Mouse (Mus musculus) urinary bladder, postnatal 14 days (tissue): Measurements from ENCODE around the gene 4933411K16Rik.
"Not testable (repeated sequence)": the region's sequence is repeated elsewhere in the genome, so short reads cannot be mapped to it uniquely, and the experiment has no call there.

ENCODE experiments used
- DNase-seq: peaks from one replicate; pipeline ENCODE4 v3.0.0; 2021; ENCODE audit warnings: low spot score

The 4933411K16Rik gene

GRCm38 (mm10) chr19:42079006-42079405 lies 27.0 kb downstream of the 4933411K16Rik start:
- no peak for DNase-seq

DNA sequence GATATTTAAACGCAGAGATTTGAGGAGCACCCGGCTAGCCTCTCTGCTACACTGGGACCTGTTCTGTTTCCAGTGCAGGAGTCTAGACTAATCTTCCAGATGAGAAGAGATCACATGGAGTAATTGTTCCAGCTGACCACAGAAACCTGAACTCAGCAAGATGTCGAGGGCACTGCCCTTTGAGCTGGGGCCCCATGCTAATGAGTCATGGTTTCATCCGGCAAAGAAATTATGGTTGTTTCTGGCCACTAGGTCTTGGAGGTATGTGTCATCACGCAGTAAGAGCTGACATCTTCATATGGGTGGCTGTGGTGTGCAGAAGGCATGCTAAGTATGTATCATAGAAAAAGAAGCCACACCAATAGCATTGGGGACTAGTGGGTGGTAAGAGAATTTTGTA lies 27.9 kb downstream of the 4933411K16Rik start:
- no peak for DNase-seq

DNA sequence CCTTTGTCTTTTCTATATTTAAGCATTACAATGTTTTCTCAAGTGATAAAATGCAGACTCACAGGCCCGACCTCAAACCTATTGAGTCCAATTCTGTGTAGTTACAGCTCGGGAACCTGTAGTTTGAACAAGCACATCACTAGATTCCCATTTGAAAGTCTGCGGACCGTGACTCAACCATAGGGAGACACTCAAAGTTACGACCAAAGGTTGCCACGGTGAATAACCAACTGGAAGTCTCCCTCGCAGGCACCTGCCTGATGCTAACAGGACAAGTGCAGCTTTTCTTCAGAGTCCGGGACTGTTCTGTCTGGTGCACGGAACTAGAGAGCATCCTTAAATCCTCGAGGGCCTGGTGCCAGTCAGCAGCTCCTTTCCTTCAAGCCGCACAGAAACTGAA lies 28.4 kb downstream of the 4933411K16Rik start:
- DNase-seq: no peak

GRCm38 (mm10) chr19:42081613-42082012 lies 29.6 kb downstream of the 4933411K16Rik start:
- DNase-seq: not testable (repeated sequence)

GRCm38 (mm10) chr19:42085690-42086089 lies 33.6 kb downstream of the 4933411K16Rik start:
- DNase-seq: no peak

GRCm38 (mm10) chr19:42086166-42086565 lies 34.1 kb downstream of the 4933411K16Rik start, which contains the start of gene Morn4:
TSS of gene Morn4 (minus strand) at chr19:42086357.
- peak; percentile 82 for DNase-seq

DNA sequence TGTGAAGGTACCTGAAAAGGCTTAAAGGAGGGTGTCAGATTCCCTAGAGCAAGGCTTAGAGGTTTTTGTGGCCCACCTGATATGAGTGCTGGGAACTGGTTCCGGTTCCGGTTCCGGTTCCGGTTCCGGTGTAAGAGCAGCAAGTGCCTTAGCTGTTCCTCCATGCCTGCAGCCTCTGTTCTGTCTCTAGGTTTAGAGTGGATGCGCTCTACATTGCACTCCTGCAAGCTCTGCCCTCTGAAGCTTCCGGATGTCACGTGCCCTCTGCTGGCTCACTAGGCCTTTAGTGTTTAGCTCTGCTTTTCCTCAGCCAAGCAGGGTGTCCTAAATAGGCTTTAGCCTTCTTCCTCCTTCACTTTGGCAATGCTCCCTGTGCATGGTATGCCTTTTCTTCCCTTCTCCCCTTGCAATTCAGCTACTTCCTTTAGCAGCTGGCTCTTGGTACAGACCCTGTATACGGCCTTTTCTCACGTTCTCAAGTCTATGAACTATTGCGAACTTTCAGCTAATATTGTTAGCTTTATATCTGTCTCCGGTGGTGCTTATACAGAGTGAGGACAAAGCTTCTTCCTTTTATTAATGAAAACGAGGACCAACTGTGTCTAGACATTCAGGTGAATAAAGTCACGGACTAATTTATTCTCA lies 37.2 kb downstream of the 4933411K16Rik start:
- peak; percentile 53 for DNase-seq

GRCm38 (mm10) chr19:42089748-42090595 lies 37.9 kb downstream of the 4933411K16Rik start, which contains the start of gene Pi4k2a:
TSS of gene Pi4k2a (plus strand) at chr19:42090470.
- peak; percentile 99 for DNase-seq

DNA sequence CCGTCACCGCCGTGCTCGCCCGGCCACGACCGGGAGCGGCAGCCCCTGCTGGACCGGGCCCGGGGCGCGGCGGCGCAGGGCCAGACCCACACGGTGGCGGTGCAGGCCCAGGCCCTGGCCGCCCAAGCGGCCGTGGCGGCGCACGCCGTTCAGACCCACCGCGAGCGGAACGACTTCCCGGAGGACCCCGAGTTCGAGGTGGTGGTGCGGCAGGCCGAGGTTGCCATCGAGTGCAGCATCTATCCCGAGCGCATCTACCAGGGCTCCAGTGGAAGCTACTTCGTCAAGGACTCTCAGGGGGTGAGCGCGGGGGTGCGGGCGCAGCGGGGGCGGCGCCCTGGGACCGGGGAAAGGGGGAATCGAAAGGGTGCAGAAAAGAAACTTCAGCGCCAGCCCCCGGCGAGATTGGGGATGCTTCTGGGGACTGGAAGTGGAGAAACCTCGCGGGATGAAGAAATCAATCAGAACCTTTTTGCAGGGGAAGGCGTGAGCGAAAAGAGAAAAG lies 38.6 kb downstream of the 4933411K16Rik start:
- peak; percentile 16 for DNase-seq

- no peak for DNase-seq
Observed at GRCm38 (mm10) chr19:42099406-42099805, 47.4 kb downstream of the 4933411K16Rik start.
